Mouse (Mus musculus): ENCODE measurements around the gene Ctnnal1.
A peak's percentile ranks its signal among the peaks of the same experiment; 100 is the strongest.

Gene Ctnnal1

DNA sequence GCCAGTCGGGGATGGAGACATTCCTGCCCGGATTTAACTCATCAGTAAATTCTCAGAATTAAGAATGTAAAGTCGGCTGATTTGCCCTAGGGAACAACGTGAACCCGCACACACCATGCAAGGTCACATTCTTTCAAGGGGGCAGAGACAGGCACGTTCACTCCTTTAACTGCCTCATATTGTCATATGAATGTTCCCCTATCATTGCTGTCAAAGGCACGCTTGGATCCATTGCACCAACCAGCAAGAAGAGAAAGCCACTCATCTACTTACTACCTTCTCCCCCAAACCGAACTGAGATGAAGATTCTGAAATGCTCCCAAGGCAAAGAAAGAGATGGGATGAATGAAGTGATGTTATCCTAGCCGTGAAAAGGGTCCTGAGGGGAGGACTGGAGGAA, 6.3 kb downstream of the Ctnnal1 start:
- DNase-seq = no peak

GRCm38 (mm10) chr4:56856371-56856949, 8.5 kb downstream of the Ctnnal1 start:
- DNase-seq = no peak

- DNase-seq = no peak
These were observed 9.1 kb downstream of the Ctnnal1 start for GRCm38 (mm10) chr4:56855935-56856334.

- DNase-seq = peak; percentile 29
These were observed 14.3 kb downstream of the Ctnnal1 start for GRCm38 (mm10) chr4:56850724-56851123.

GRCm38 (mm10) chr4:56848044-56848443, 16.9 kb downstream of the Ctnnal1 start:
- no peak for DNase-seq

- DNase-seq = no peak
These were observed 17.6 kb downstream of the Ctnnal1 start for GRCm38 (mm10) chr4:56847400-56847799.

DNA sequence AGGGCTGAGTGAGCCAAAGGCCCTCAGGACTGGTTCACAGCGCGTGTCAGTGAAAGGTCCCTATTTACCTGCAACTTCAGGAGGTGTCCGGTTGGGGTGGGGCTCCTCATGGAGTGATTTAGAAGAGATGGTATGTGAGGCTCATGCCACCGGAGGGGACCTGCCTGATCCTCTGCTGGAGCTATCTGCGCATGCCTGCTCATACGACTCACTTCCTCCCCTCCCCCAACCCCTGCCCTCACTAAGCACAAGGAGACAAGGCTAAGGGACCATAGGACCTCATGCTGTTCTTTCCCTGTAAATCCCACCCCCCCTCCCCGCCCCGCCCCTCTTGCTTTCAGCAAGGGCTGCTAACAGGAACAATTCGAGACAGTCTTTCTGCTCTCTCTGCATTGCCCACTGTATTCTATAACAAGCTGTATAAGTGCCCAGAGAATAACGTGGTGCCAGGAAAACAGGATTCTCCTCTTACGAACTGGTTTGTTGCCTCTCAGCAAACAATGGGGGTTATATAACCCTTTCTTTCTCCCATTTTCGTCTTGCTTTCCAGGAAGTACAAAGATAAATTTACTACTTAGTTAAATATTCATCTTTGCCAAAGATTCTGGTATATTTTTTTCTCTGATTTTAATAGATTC, 19.0 kb downstream of the Ctnnal1 start:
- DNase-seq = no peak

- DNase-seq = no peak
These were observed 20.1 kb downstream of the Ctnnal1 start for GRCm38 (mm10) chr4:56844911-56845310.

DNA sequence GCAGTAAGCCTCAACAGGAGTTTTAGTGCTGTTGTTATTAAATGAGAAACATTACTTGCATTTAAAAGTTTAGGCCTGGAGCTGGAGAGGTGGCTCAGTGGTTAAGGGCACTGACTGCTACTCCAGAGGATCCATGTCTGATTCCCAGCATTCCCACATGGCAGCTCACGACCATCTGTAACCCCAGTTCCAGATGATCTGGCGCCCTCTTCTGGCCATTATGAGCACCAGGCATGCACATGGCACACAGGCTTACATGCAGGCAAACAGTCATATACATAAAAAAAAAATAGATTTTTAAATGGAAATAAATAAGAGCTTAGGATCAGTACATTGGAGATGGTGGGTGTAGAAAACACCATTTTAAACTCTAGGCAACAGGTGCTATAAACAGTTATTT, 21.0 kb downstream of the Ctnnal1 start:
- DNase-seq = no peak

GRCm38 (mm10) chr4:56842501-56842900, 22.5 kb downstream of the Ctnnal1 start:
- no peak for DNase-seq

- DNase-seq = no peak
These were observed 24.7 kb downstream of the Ctnnal1 start for GRCm38 (mm10) chr4:56840297-56840696.

GRCm38 (mm10) chr4:56837661-56838060, 27.3 kb downstream of the Ctnnal1 start:
- DNase-seq = no peak

GRCm38 (mm10) chr4:56831998-56832397, 33.0 kb downstream of the Ctnnal1 start:
- no peak for DNase-seq

DNA sequence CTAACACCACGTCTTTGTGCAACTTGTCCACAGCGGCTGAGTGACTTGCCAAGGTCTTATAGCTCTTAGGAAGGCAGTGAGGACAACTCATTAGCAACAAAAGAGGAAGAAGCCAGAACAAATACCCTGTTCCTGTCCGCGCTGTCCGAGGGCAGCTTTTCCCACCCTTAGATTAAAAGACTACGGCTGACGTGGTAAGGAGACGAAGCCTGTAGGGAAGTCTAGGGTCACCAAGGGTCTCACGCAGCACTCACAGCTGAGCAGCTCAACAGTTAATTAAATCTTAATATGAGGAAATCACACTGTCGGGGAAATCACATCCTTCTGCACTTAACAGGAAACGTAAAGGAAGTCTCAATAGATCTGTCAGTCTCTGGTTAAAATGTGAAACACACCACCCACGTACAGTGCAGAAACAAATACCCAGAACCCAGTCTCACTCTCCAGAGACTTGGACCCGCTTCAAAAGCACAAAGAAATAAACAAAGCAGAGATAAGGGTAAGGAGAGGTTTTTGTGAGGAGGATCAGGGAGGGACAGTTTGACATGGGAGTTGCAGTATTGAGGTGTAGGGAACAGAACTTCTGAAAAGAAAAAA, 33.9 kb downstream of the Ctnnal1 start:
- no peak for DNase-seq

GRCm38 (mm10) chr4:56829511-56829921, 35.5 kb downstream of the Ctnnal1 start:
- DNase-seq = peak; percentile 47

DNA sequence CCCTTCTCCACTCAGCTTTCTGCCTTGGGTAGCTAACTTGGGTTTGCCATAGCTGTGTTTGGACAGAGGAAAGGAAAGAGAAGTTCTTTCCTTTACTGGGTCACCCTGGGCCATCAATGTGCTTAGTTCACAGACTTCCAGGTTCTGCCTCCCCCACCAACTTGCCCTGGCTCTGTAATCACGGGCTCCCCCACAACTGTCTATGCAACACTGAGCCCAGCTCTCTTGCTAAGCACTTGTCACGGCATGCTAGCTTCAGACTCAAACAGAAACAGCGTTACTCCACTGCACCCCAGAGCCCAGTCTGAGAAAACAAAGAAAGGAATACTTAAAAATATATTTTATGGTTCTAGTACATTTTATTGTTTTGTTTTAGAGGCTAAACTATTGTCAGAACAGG, 36.1 kb downstream of the Ctnnal1 start:
- DNase-seq = no peak

DNA sequence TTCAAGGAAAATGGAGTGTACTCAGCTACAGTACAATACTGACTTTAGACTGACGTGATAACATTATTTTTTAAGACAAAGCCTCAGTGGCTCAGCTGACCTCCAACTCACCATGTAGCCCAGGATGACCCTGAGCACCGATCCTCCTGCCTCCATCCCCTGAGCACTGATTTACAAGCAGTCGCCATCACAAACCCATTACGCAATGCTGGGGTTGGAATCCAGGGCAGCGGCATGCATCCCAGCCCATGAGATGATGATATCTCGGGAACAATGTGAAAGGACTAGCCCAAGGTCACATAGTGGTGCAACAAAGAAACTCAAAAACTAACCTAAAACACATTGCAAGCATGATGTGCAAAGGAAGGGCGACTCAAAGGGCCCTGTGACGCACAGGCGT, 40.8 kb downstream of the Ctnnal1 start:
- no peak for DNase-seq

GRCm38 (mm10) chr4:56820017-56820550, 44.9 kb downstream of the Ctnnal1 start:
- no peak for DNase-seq

GRCm38 (mm10) chr4:56815131-56815530, 49.9 kb downstream of the Ctnnal1 start:
- DNase-seq = no peak

DNA sequence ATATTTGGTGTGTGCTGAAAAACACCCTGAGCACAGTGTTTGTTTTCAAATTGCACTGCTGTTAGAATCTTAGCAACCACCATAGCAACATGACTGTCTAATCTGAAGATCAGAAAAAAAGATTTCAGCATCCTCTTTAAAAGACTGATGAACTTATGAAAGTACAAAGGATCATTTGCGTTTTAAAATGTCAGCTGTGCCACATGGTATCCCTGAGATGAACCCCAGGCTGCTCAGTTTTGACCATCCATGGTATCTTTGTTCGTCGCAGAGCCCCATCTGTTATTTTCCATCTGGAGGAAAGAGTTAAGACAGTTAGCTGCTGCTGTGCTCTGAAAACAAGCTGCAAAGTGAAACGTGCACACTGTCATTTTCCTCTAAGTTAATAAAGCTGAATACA, 52.9 kb downstream of the Ctnnal1 start:
- DNase-seq = no peak

GRCm38 (mm10) chr4:56811642-56812041, 53.3 kb downstream of the Ctnnal1 start:
- no peak for DNase-seq

DNA sequence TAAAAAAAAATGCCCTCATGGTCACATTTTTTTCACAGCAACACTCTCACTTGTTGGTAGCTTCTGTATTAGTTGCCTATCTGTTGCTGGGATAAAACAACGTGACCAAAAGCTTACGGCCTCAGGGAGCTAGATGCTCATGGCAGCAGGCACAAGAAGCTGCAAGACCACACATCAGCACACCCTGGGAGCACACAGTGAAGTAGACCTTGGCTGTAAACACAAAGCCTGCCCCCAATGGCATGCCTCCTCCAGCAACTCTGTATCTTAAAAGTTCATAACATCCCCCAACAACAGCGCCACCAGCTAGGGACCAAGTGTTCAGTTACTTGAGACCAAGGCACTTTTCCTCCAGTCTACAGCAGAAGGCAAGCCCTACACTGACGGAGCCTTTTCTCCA, 55.9 kb downstream of the Ctnnal1 start:
- no peak for DNase-seq

GRCm38 (mm10) chr4:56802669-56803150, 62.3 kb downstream of the Ctnnal1 start:
- DNase-seq = no peak
